Mouse (Mus musculus): ENCODE results near the gene Fgfr4.

- TF ChIP-seq CTCF (conservative IDR thresholded peaks at IDR 0.05; ENCODE audit: low read length) (no peak), POU5F1 (IDR thresholded peaks at IDR 0.05; ENCODE audit: borderline replicate concordance, low read length) (no peak), NANOG (IDR thresholded peaks at IDR 0.05; ENCODE audit: borderline replicate concordance, low read length) (no peak)
Observed at GRCm38 (mm10) chr13:55103351-55103750, 49.1 kb upstream of the Fgfr4 start.
